Mouse (Mus musculus) hematopoietic stem cell, adult 5-6 weeks (primary cell): ENCODE data around the gene Enpep. TPM values are rescaled to one million over a fixed set of nuclear protein-coding genes. Genes with fewer than 3 reads are reported as not detected.
A peak's percentile ranks its signal among the peaks of the same experiment; 100 is the strongest.

Source experiments
- ATAC-seq, 2 experiments: fragments of 125-278 bp in 1 of 2; replicated peaks in 1 of 2; 2 replicates each; pipeline ENCODE4 v1.8.0; 2016 to 2017; ENCODE audit warnings: inconsistent platforms in 2 of 2, mild to moderate bottlenecking in 2 of 2, moderate number of reproducible peaks in 2 of 2, low read depth in 1 of 2, moderate TSS enrichment in 1 of 2; ENCODE audit not compliant: low FRiP score in 2 of 2, poor library complexity in 2 of 2, severe bottlenecking in 2 of 2, insufficient read depth in 1 of 2, low TSS enrichment in 1 of 2
- total RNA-seq: library from RNA; stranded (forward); fragments of 172-1452, 232-1000 nt; gene quantifications from 2 replicates; pipeline ENCODE4 v1.2.3, GENCODE M21; 2017

The Enpep gene
- total RNA-seq, 1 experiment from 2014 or later: 0.35 TPM

- ATAC-seq: peak in 1 of 2 experiments; percentile 29; a peak in 1 of 4 replicates
Measured at GRCm38 (mm10) chr3:129279441-129279840, 53.1 kb downstream of the Enpep start.

- ATAC-seq: no peak
Measured at GRCm38 (mm10) chr3:129273156-129273831, 59.2 kb downstream of the Enpep start.

GRCm38 (mm10) chr3:129270044-129270443 is 62.5 kb downstream of the Enpep start:
- ATAC-seq: peak; percentile 100

- ATAC-seq: no peak
Measured at GRCm38 (mm10) chr3:129268886-129269683, 63.4 kb downstream of the Enpep start.

- no peak; a peak in 1 of 4 replicates for ATAC-seq
Measured at GRCm38 (mm10) chr3:129258497-129258896, 74.0 kb downstream of the Enpep start.

GRCm38 (mm10) chr3:129256766-129257165 is 75.8 kb downstream of the Enpep start:
- peak; percentile 67 to 72 for ATAC-seq

GRCm38 (mm10) chr3:129256283-129256682 is 76.2 kb downstream of the Enpep start:
- ATAC-seq: peak in 1 of 2 experiments; percentile 42; a peak in 1 of 4 replicates

- no peak for ATAC-seq
Measured at GRCm38 (mm10) chr3:129254246-129254645, 78.3 kb downstream of the Enpep start.

GRCm38 (mm10) chr3:129250997-129251396 is 81.5 kb downstream of the Enpep start:
- ATAC-seq: no peak

GRCm38 (mm10) chr3:129238664-129239258 is 93.8 kb downstream of the Enpep start:
- no peak for ATAC-seq

- no peak for ATAC-seq
Measured at GRCm38 (mm10) chr3:129238010-129238409, 94.5 kb downstream of the Enpep start.

GRCm38 (mm10) chr3:129227331-129227730 is 105.2 kb downstream of the Enpep start:
- no peak for ATAC-seq

GRCm38 (mm10) chr3:129226681-129227080 is 105.8 kb downstream of the Enpep start:
- no peak for ATAC-seq

- ATAC-seq: no peak
Measured at GRCm38 (mm10) chr3:129225577-129226289, 106.8 kb downstream of the Enpep start.

- no peak; a peak in 1 of 4 replicates for ATAC-seq
Measured at GRCm38 (mm10) chr3:129224806-129225576, 107.5 kb downstream of the Enpep start.

- peak in 1 of 2 experiments; percentile 40; a peak in 1 of 4 replicates for ATAC-seq
Measured at GRCm38 (mm10) chr3:129223964-129224805, 108.3 kb downstream of the Enpep start.
